Mouse (Mus musculus): ENCODE measurements around the gene Olfr12. TPM values are rescaled to one million over a fixed set of nuclear protein-coding genes. Genes with fewer than 3 reads are reported as not detected.

Gene Olfr12
- not detected in 3 replicates for total RNA-seq (2017)

DNA sequence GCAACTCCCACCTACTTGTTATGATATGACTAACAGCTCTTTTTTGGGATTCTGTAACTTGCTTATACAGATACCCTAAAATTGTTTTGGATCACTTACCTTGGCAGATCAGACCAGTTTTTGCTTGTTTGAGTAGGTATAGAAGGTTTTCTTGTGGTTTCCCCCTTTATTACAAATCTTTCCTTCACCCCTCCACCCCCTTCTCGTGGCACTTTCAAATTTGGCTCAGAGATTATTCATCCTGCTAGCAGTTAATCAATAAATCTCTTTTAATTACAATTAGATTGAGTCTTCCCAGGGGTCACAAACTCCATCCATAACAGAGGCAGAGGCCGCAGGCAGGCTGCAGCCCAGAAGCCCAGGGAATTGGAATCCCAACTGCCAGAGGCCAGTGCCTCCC, at the start of gene Olfr12:
Gene Olfr12 (plus strand): TSS at position 301 of the 400 bp plus-strand sequence.
- no peak for ATAC-seq (replicated peaks; ENCODE audit: insufficient number of reproducible peaks, low FRiP score, low TSS enrichment, poor library complexity, severe bottlenecking)

DNA sequence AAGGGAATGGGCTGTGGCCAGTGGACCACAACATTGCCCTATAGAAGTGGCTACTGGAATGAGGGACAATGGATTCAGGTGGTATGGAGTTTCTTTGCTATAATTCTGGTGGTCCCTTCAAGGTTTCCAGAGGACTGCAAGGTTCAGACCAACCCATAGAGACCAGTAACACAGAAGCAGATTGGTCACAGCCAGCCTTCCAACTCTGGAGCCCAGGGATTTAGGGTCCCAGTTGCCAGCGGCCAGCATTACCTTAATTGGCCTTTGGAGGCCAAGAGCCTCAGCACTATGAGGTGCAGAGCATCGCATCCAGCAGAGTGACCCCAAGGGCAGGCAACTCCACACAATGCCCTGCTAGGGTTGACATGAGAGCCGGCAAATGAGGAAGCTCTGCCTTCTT, 46.6 kb upstream of the Olfr12 start, which contains the start of gene Olfr1413:
Gene Olfr1413 (plus strand): TSS at position 301 of the 400 bp plus-strand sequence.
- no peak for ATAC-seq (replicated peaks; ENCODE audit: insufficient number of reproducible peaks, low FRiP score, low TSS enrichment, poor library complexity, severe bottlenecking)

DNA sequence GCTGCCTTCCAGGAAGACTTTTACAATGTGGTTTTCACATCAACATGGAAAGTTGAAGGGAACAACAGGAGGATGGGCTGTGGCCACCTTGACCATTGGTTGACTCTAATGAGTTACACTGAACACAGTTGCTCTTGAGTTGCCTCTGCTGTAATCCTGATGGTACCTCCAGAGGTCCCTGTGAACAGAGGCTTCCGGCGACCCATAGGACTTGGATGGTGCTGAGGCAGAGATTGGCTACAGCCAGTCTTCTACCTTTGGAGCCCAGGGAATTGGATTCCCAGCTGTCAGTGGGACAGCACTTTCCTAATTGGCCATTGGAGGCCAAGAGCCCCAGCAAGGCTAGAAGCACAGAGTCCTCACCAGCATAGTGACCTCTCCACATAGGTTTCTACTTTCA, 32.1 kb upstream of the Olfr12 start, which contains the start of gene Olfr1412:
Gene Olfr1412 (plus strand): TSS at position 301 of the 400 bp plus-strand sequence.
- no peak for ATAC-seq (replicated peaks; ENCODE audit: insufficient number of reproducible peaks, low FRiP score, low TSS enrichment, poor library complexity, severe bottlenecking)

DNA sequence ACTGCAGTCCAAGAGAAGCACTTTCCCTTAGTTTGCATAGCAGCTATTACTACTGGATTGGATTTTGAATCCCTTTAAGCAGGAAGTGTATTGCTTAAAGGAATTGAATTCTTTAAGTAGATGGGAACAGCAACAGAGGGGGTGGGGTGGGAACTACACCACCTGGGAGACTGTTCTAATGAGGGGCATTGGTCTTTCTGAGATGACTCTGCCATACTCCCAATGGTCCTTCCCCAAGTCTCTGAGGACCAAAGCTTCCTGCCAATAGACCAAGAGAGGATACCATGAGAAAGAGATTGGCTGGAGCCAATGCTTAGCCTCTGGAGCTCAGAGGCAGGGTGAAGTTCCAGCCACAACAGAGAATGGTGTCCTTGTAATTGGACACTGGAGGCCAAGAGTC, 23.5 kb upstream of the Olfr12 start, which contains the start of gene Olfr1411:
Gene Olfr1411 (plus strand): TSS at position 301 of the 400 bp plus-strand sequence.
- no peak for ATAC-seq (replicated peaks; ENCODE audit: insufficient number of reproducible peaks, low FRiP score, low TSS enrichment, poor library complexity, severe bottlenecking)

DNA sequence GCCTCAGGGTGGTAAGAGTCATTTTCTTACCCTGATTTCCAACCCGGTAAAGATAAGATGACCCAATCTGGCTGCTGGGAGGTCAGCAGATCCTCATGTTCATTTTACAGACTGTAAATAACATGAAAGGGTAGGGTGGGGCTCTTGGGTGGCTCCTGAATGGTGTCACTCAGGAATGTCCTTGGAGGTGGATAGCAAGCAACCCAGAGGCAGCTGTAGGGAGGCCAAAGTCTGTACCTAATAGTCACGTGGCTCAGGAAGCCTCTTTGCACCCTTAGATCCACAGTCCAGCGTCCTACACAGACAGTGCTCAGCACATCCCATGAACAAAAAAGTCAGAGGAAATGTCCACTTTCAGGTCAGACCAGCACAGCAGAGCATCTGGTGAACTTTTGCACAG, 21.6 kb upstream of the Olfr12 start:
- no peak for ATAC-seq (replicated peaks; ENCODE audit: insufficient number of reproducible peaks, low FRiP score, low TSS enrichment, poor library complexity, severe bottlenecking)

DNA sequence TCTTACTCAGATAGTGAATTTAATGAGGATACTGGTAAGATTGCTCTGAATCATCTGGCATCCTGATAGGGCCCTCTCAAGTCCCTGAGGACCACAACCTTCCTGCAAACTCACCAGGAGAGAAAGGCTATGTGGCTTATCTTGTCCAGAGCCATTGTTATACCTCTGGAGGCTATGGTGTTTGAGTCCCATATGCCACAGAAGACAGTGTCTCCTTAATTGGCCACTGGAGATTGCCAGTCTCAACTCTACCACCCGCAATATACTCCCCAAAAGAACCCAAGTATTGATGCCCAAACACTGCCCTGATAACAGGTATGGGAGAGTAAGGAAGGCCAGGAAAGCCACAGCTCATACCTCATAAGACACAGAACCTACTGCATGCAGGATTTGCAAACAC, 12.1 kb upstream of the Olfr12 start, which contains the start of gene Olfr1410:
Gene Olfr1410 (plus strand): TSS at position 301 of the 400 bp plus-strand sequence.
- ATAC-seq (replicated peaks; ENCODE audit: insufficient number of reproducible peaks, low FRiP score, low TSS enrichment, poor library complexity, severe bottlenecking), result no peak

DNA sequence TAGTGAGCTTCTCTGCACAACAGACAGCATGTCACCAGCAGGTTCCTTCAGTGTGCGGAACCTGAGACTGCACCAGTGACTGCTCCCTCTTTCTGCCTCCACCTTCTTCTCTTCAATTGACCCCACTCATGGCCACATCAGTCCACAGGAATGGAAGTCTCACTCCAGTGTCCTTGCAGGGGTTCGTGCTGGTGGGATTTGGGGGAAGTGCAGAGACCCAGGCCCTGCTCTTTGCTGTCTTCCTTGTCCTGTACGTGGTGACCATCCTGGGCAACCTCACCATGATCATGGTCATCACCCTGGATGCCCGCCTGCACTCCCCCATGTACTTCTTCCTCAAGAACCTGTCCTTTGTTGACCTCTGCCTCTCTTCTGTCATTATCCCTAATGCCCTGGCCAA, 9.9 kb upstream of the Olfr12 start:
- ATAC-seq (replicated peaks; ENCODE audit: insufficient number of reproducible peaks, low FRiP score, low TSS enrichment, poor library complexity, severe bottlenecking), result no peak

DNA sequence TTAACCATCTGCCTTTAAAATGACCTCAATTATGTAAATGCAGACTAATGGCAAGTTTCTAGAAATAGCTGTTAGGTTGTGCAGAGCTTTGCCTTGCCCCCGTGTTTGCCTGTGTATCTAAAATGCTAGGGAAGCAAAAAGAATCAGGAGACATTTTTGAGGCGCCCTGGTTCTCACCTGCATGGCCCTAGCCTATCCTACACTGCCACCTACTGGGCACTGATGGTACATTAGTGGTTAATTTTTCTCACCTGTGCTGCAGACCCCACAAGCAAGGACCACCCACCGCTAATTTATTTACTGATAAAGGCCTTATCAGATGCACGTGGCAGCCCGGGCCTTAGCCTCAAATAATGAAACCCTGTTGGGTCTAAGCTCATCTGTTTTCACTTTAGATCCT, 6.6 kb upstream of the Olfr12 start:
- no peak for ATAC-seq (replicated peaks; ENCODE audit: insufficient number of reproducible peaks, low FRiP score, low TSS enrichment, poor library complexity, severe bottlenecking)

DNA sequence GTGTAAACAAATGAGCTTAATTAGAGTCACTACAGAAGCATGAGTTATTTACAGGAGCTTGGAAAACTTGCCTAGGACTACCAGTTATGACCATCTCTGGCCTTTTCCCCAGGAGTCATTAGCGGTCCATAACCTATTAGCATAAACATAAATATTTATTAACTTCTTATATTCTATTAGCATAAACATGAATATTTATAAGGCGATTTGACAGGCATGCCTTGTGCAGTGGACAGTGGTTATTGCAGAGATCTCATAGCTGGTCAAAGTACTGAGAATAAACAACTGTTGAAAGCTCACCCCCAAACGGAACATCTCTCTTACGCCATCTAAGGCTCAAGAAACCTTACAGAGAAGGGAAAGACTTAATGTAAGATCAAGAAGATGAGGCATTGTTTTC, 4.4 kb upstream of the Olfr12 start:
- ATAC-seq (replicated peaks; ENCODE audit: insufficient number of reproducible peaks, low FRiP score, low TSS enrichment, poor library complexity, severe bottlenecking), result no peak

DNA sequence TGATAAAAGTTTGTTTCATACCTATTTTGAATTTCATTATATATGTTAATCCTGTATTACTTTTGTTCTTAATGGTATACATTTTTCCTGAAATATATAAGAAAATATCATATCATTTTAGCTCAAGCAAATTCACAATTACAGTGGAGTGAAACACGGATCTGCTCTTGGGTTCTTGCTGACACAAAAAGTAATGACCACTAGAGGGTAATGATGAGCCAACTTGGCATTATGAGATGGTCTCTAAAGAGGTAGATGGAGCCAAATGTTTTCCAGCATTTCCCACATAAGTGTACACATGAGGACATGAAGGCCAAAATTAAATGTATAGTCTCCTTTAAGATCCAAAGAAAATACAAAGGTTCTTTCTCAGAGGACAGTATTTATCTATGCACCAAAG, 3.1 kb upstream of the Olfr12 start:
- ATAC-seq (replicated peaks; ENCODE audit: insufficient number of reproducible peaks, low FRiP score, low TSS enrichment, poor library complexity, severe bottlenecking), result no peak

DNA sequence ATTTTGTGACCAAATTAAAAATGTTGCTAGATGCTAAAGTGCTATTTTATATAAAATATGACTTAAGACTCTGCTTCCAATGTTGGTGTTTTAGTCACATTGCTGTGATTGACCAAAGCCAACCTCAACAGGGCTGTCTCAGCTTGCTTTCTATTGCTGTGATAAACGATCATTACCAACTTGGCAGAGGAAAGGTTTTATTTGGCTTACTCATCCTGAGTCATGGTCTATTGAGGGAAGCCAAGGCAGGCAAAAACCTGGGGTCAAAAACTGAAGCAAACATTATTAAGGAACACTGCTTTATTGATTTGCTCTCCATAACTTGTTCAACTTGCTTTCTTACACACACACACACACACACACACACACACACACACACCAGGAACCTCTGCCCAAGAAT, 1.5 kb upstream of the Olfr12 start:
- ATAC-seq (replicated peaks; ENCODE audit: insufficient number of reproducible peaks, low FRiP score, low TSS enrichment, poor library complexity, severe bottlenecking), result no peak

DNA sequence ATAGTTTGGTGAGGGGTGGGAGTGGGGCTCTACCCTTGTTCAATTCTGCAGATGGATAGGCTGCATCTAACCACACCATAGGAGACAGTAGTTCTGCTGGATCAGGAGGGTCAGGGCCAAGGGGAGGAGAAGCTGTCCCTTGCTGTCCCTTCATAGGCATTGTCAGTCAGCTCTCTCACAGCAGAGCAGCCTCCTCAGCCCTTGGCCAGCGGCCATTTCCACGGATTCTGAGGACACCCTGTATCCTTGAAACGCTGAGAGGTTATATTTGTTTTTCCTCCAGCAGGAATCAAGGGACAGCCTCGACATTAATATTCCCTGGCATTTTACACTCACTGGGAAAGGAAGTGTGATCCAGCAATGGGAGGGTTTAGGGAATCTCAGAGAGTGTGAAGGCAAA, 772 bp downstream of the Olfr12 start:
- ATAC-seq (replicated peaks; ENCODE audit: insufficient number of reproducible peaks, low FRiP score, low TSS enrichment, poor library complexity, severe bottlenecking), result no peak

DNA sequence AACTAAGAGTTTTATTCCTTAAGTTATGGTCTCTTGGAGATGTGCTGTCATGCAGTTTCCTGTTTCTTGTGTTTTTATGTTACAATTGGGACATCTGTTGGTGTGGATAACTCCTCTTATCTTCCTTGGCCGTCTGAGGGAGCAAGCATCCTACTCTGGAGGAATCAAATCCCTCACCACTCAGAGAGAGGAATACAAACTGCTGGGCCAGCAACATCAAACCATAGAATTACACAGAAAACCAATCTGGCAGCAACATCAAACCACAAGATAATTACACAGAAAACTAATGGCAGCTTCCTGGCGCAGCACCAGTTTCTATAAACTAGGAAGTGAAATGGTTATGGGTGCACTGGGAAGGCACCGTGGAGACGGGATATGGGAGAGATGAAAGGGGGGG, 10.6 kb downstream of the Olfr12 start:
- ATAC-seq (replicated peaks; ENCODE audit: insufficient number of reproducible peaks, low FRiP score, low TSS enrichment, poor library complexity, severe bottlenecking), result no peak

DNA sequence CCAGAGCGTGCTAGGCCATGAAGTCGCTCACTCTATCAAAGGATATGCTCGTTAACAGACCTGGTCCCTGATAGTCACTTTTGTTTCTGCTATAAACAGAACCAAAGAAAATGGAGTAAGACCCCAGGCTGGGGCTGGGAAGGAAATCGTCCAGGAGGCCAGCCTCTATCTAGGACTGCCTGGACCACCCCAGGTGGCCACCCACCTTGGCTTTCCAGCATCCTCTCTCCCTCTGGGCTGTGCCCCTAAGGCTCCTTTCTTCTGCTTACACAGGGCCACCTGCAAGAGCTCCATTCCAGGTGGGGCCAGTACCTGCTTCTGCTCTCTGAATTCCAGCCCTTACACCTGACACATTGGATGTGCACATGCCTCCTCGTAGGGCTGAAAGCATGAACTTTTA, 14.6 kb downstream of the Olfr12 start:
- no peak for ATAC-seq (replicated peaks; ENCODE audit: insufficient number of reproducible peaks, low FRiP score, low TSS enrichment, poor library complexity, severe bottlenecking)

DNA sequence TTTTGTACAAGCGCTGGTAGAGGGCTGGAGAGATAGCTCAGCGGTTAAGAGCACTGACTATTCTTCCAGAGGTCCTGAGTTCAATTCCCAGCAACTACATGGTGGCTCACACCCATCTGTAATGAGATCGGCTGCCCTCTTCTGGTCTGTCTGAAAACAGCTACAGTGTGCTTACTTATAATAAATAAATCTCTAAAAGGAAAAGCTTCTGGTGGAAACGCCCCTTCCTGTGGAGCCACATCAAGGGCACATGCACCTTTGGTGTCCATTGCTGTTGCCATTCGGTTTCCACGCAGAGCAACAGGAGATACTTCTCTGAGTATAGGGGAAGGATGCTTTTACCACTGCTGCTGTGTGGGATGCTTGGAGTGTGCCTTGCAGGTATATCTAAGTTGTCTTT, 15.4 kb downstream of the Olfr12 start:
- no peak for ATAC-seq (replicated peaks; ENCODE audit: insufficient number of reproducible peaks, low FRiP score, low TSS enrichment, poor library complexity, severe bottlenecking)

DNA sequence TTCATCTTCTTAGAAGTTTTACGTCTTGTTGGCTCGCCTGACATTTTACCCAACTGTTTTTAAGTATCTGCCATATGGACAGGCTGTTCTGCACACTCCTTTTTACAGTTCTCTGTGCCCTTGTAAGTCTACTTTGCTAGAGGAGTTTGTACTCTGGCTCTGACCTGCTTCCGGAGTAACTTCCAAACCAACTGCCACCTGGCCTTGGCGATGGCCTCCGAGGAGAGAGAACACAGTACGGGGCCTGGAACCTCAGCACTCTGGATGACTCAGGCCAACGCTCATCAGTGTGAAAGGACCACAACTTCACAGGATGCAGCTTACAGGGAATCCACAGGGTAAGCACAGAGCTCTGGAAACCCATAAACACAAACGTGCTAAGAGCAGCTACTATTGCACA, 16.1 kb downstream of the Olfr12 start:
- ATAC-seq (replicated peaks; ENCODE audit: insufficient number of reproducible peaks, low FRiP score, low TSS enrichment, poor library complexity, severe bottlenecking), result no peak

DNA sequence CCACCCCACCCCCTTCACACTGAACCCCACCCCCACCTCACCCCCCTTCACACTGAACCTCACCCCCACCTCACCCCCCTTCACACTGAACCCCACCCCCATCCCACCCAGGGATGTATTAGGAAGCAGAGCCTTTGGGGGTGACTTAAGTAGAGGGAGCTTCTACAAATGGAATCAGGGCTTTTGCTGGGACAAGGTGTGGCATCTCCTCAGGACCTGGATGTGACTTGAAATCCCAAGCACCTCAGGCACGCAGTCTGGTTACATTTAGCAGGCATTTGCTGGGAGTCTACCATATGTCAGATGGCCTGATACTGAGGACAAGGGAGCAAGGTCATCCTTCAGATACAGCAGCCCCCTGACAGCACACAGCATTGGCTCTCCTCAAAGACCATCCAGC, 17.0 kb downstream of the Olfr12 start:
- ATAC-seq (replicated peaks; ENCODE audit: insufficient number of reproducible peaks, low FRiP score, low TSS enrichment, poor library complexity, severe bottlenecking), result no peak

DNA sequence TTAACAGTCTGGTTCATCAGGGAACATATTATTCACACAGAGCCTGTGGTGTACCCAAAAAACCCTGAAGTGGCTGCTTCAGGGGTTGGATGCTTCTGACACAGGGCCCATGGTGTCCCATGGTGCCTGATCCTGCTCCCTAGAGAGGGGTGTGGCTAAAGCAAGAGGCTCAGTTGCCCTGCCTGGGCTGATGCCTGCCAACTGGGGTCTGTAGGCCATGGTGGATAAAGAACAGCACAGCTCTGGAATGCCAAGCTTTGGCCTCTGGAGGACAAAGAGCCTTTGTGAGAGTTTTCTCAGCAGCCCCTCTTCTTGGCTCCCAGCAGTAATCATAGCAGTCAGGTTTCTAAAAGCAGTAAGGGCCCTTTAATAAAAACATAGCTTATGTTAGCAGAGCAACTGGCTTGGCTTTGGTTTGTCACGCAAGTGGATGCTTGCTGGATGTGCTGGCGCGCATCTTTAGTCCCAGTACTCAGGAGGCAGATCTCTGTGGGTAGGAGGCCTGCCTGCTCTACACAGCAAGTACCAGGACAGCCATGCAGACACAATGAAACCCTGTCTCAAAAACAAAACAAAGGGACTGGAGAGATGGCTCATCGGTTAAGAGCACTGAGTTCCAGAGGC, 17.5 kb downstream of the Olfr12 start:
- no peak for ATAC-seq (replicated peaks; ENCODE audit: insufficient number of reproducible peaks, low FRiP score, low TSS enrichment, poor library complexity, severe bottlenecking)

DNA sequence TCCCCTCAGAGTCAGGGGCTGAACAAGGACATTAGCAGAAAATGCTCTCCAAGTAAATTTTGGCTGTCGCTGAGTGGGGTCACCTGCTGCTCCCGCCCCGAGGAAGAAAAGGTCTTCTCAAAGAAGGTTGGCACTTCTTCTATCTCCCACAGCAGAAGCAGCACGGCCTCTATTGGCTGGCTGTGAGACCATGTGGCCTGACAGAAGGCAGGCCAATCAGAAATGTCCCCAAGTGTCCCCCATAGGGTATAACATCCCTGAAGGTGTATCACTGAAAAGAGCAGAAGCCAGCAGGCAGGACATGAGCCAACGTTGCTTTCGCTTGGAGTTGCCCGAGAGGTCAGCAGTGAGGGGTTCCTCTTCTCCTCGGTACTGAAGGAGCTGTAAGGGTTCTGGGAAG, 18.4 kb downstream of the Olfr12 start:
- no peak for ATAC-seq (replicated peaks; ENCODE audit: insufficient number of reproducible peaks, low FRiP score, low TSS enrichment, poor library complexity, severe bottlenecking)

DNA sequence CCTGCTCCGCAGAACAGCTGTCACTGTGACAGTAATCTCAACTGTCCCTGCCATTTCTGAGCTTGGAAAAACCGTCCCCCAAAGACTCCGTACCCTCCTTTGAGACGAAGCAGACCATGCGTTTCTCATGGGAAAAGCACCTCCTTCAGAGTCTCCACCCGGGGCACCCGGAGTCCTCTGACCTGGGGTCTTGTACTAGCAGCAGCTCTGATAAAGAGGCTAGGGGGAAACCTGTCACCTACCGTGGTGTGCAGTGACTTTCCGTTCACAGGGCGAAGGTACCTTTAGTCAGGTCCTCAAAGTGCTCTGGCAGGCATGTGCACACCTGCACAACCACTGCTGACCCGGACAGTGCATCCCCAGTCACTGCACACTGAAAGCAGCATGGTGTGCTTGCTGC, 19.1 kb downstream of the Olfr12 start:
- no peak for ATAC-seq (replicated peaks; ENCODE audit: insufficient number of reproducible peaks, low FRiP score, low TSS enrichment, poor library complexity, severe bottlenecking)
